8 mouse cellular contexts compared by ENCODE assay signal in the genomic region with DNA sequence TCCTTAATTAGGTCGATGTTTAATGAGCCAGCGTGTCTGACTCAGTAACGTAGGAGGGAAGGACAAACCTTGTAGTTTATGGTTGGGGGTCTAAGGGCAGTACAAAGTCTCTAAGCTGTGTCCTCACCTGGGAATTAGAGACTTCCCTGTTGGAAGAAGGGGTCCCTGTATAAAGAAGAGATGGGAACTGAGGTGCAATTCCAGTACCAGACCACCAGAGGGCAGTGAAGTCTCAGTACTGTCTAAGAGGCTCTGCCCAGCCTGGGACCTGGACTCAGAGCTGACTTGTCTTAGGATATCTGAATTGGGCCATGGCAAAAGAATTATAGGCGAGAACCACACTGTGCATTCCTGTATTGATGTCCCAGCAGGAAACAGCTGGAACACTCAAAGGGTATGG. TPM values are rescaled to one million over a fixed set of nuclear protein-coding genes. Genes with fewer than 3 reads are reported as not detected.
DNase-seq lines count a peak whose midpoint lies in the region; ATAC-seq and TF ChIP-seq lines count a peak whose summit lies in the region.

No protein-coding gene starts in this region.

- no peak for TF ChIP-seq POLR2A in spleen, adult 2 months (IDR thresholded peaks at IDR 0.05; ENCODE audit: low read depth, low read length)

- 68% methylated on average over 4 of the region's 4 CpGs for WGBS in spleen, adult 2 months
- 32% methylated on average over 4 of the region's 4 CpGs for WGBS in intestine, embryonic 14.5 days
- 35% methylated on average over 4 of the region's 4 CpGs for WGBS in midbrain, embryonic 12.5 days

- no peak overlapping the region for H3K4me3 ChIP-seq in spleen, adult 2 months (ENCODE audit: extremely low read depth, insufficient read depth, insufficient read length)
- no peak overlapping the region for H3K4me3 ChIP-seq in intestine, embryonic 14.5 days (ENCODE audit: low read depth, low read length)
- H3K4me3 ChIP-seq in midbrain, embryonic 12.5 days = no peak overlapping the region

- intact Hi-C loops in left cerebral cortex, postnatal 14 days (cut with DNase I) = loop anchor here (1.0 to 5.0 kb wide), 3 partner anchors 27 to 112 kb away; no protein-coding TSS in a partner anchor

- H3K9me3 ChIP-seq in intestine, embryonic 14.5 days (ENCODE audit: control insufficient read depth, low read length) = no peaks in the 10 kb centered on the region
- no peaks in the 10 kb centered on the region for H3K9me3 ChIP-seq in midbrain, embryonic 12.5 days

- peak; percentile 73; the same call in 1 of the 2 replicates for TF ChIP-seq CTCF in spleen, adult 2 months (IDR thresholded peaks at IDR 0.05; ENCODE audit: extremely low read depth, insufficient read depth, insufficient read length, insufficient replicate concordance)

- H3K9ac ChIP-seq in intestine, embryonic 14.5 days (ENCODE audit: low read length) = no peak overlapping the region
- H3K9ac ChIP-seq in midbrain, embryonic 12.5 days (replicated peaks) = no peak overlapping the region

- no peaks in the 10 kb centered on the region for H3K27me3 ChIP-seq in spleen, adult 2 months (ENCODE audit: control insufficient read depth, insufficient read depth, low read length)
- H3K27me3 ChIP-seq in intestine, embryonic 14.5 days (replicated peaks; ENCODE audit: control insufficient read depth, insufficient read depth, low read length) = no peaks in the 10 kb centered on the region
- no peaks in the 10 kb centered on the region for H3K27me3 ChIP-seq in midbrain, embryonic 12.5 days
- H3K27me3 ChIP-seq in splenic B cell, adult 2 months (ENCODE audit: control insufficient read depth, insufficient read depth, low read length, poor library complexity, severe bottlenecking) = no peaks in the 10 kb centered on the region

- peaks cover 17% of the 10 kb centered on the region for H3K36me3 ChIP-seq in spleen, adult 2 months (ENCODE audit: control insufficient read depth, insufficient read depth, low read length)
- peaks cover 29% of the 10 kb centered on the region for H3K36me3 ChIP-seq in intestine, embryonic 14.5 days (ENCODE audit: control insufficient read depth, insufficient read depth, low read length)
- H3K36me3 ChIP-seq in midbrain, embryonic 12.5 days = peaks cover 26% of the 10 kb centered on the region
- H3K36me3 ChIP-seq in splenic B cell, adult 2 months (ENCODE audit: control insufficient read depth, insufficient read depth, low read length, poor library complexity, severe bottlenecking) = peaks cover 3% of the 10 kb centered on the region

- peak; percentile 50 for ATAC-seq in intestine, embryonic 14.5 days (replicated peaks; ENCODE audit: low FRiP score, low TSS enrichment, low read depth)
- peak; percentile 44; the same call in 1 of the 2 replicates for ATAC-seq in midbrain, embryonic 12.5 days (ENCODE audit: low FRiP score, low read depth)

- peak in 1 of 2 experiments; percentile 51 for DNase-seq in spleen, adult 2 months (ENCODE audit: low read depth in 1 of 2, low spot score in 2 of 2)
- no peak for DNase-seq in spleen, adult 12 weeks (ENCODE audit: low spot score)
- peak; percentile 85 to 86 for DNase-seq in cerebellum, postnatal 14 days
- peak; percentile 53 to 68 for DNase-seq in frontal cortex, postnatal 36 days (ENCODE audit: low spot score in 2 of 2)
- peak; percentile 81 for DNase-seq in intestine, embryonic 14.5 days (ENCODE audit: low spot score)
- peak; percentile 75 to 83 for DNase-seq in left cerebral cortex, postnatal 14 days (ENCODE audit: low spot score in 2 of 2)
- peak; percentile 76 for DNase-seq in splenic B cell, adult 2 months (ENCODE audit: low read depth, low spot score)

- H3K4me1 ChIP-seq in spleen, adult 2 months (ENCODE audit: control insufficient read depth, insufficient read depth, insufficient read length) = no peaks in the 10 kb centered on the region
- H3K4me1 ChIP-seq in intestine, embryonic 14.5 days (replicated peaks; ENCODE audit: control insufficient read depth, insufficient read depth, low read length) = no peaks in the 10 kb centered on the region
- no peaks in the 10 kb centered on the region for H3K4me1 ChIP-seq in midbrain, embryonic 12.5 days

- no peak overlapping the region for H3K4me2 ChIP-seq in intestine, embryonic 14.5 days (ENCODE audit: low read length)
- no peak overlapping the region for H3K4me2 ChIP-seq in midbrain, embryonic 12.5 days (replicated peaks)

- H3K27ac ChIP-seq in spleen, adult 2 months (ENCODE audit: insufficient read depth, low read length) = no peak overlapping the region
- no peak overlapping the region for H3K27ac ChIP-seq in intestine, embryonic 14.5 days (ENCODE audit: low read depth)
- no peak overlapping the region for H3K27ac ChIP-seq in midbrain, embryonic 12.5 days (replicated peaks)

RNA-seq across cellular contexts. Expression of a gene that starts 54.6 kb away (rescaled TPM):
- 39.4 and 46.9 TPM in 2 replicates for polyA plus RNA-seq in spleen, adult 2 months (2012; rRNA removed)
- 11.0 and 11.6 TPM in 2 replicates for polyA plus RNA-seq in intestine, embryonic 14.5 days (2014; fragmentation: Nextera tagmentation; extraction: Ambion mirVana)
- 10 to 100 TPM; 41.5 to 46.7 TPM for total RNA-seq in left cerebral cortex, postnatal 14 days (2021)
- 9.0 and 9.2 TPM in 2 replicates for polyA plus RNA-seq in midbrain, embryonic 12.5 days (2016; fragmentation: Nextera tagmentation; extraction: Ambion mirVana)

RNA-seq across cellular contexts. Expression of a gene that starts 55.8 kb away (rescaled TPM):
- polyA plus RNA-seq in spleen, adult 2 months (2012; rRNA removed) = 0.30 and 0.31 TPM in 2 replicates
- polyA plus RNA-seq in intestine, embryonic 14.5 days (2014; fragmentation: Nextera tagmentation; extraction: Ambion mirVana) = 0.23 and 0.38 TPM in 2 replicates
- total RNA-seq in left cerebral cortex, postnatal 14 days (2021) = not detected
- 0.13 and 0.60 TPM in 2 replicates for polyA plus RNA-seq in midbrain, embryonic 12.5 days (2016; fragmentation: Nextera tagmentation; extraction: Ambion mirVana)
